Mouse (Mus musculus): Measurements from ENCODE around the gene Tnfsf13b.

Gene Tnfsf13b

GRCm38 (mm10) chr8:10006156-10006985, at the start of gene Tnfsf13b:
Gene Tnfsf13b (plus strand): TSS chr8:10006467.
- no peak for DNase-seq

GRCm38 (mm10) chr8:9958338-9958737, 47.9 kb upstream of the Tnfsf13b start:
- no peak for DNase-seq

GRCm38 (mm10) chr8:9959919-9960318, 46.3 kb upstream of the Tnfsf13b start:
- DNase-seq, result no peak

- no peak for DNase-seq
These were observed 34.4 kb upstream of the Tnfsf13b start for GRCm38 (mm10) chr8:9971866-9972265.

- DNase-seq, result no peak
These were observed 31.0 kb upstream of the Tnfsf13b start for GRCm38 (mm10) chr8:9975276-9975675.

- DNase-seq, result peak; percentile 99
These were observed 30.2 kb upstream of the Tnfsf13b start for GRCm38 (mm10) chr8:9975898-9976611.

GRCm38 (mm10) chr8:9977016-9977415, 29.3 kb upstream of the Tnfsf13b start:
- DNase-seq, result no peak

GRCm38 (mm10) chr8:9977573-9978314, 28.5 kb upstream of the Tnfsf13b start, which contains the start of the genes Lig4 and Abhd13:
Gene Lig4 (minus strand): TSS chr8:9977686.
Gene Abhd13 (plus strand): TSS chr8:9977707.
- DNase-seq, result peak; percentile 99

- DNase-seq, result no peak
These were observed 27.6 kb upstream of the Tnfsf13b start for GRCm38 (mm10) chr8:9978475-9979230.

GRCm38 (mm10) chr8:9979746-9980145, 26.5 kb upstream of the Tnfsf13b start:
- DNase-seq, result no peak

- no peak for DNase-seq
These were observed 26.1 kb upstream of the Tnfsf13b start for GRCm38 (mm10) chr8:9980188-9980587.

GRCm38 (mm10) chr8:10004115-10004514, 2.2 kb upstream of the Tnfsf13b start:
- DNase-seq, result no peak

- DNase-seq, result peak; percentile 47
These were observed 856 bp downstream of the Tnfsf13b start for GRCm38 (mm10) chr8:10006986-10007659.

GRCm38 (mm10) chr8:10007660-10008028, 1.4 kb downstream of the Tnfsf13b start:
- no peak for DNase-seq

GRCm38 (mm10) chr8:10016252-10016651, 10.0 kb downstream of the Tnfsf13b start:
- DNase-seq, result no peak

- DNase-seq, result no peak
These were observed 11.0 kb downstream of the Tnfsf13b start for GRCm38 (mm10) chr8:10017231-10017630.

- DNase-seq, result no peak
These were observed 24.2 kb downstream of the Tnfsf13b start for GRCm38 (mm10) chr8:10030320-10031060.

- no peak for DNase-seq
These were observed 24.9 kb downstream of the Tnfsf13b start for GRCm38 (mm10) chr8:10031177-10031576.

GRCm38 (mm10) chr8:10040866-10041265, 34.6 kb downstream of the Tnfsf13b start:
- DNase-seq, result no peak

- peak; percentile 31 for DNase-seq
These were observed 37.7 kb downstream of the Tnfsf13b start for GRCm38 (mm10) chr8:10043842-10044510.

- DNase-seq, result no peak
These were observed 39.5 kb downstream of the Tnfsf13b start for GRCm38 (mm10) chr8:10045743-10046142.

All from right cerebral cortex, postnatal 25 days (tissue).